Mouse (Mus musculus) midbrain, embryonic 11.5 days (tissue): ENCODE measurements around the gene Zdhhc4. TPM values are rescaled to one million over a fixed set of nuclear protein-coding genes. Genes with fewer than 3 reads are reported as not detected.

Experiments
- polyA plus RNA-seq: library from polyadenylated mRNA; unstranded; fragments of >200 nt; fragmentation: Nextera tagmentation; extraction: Ambion mirVana; gene quantifications from 2 replicates; pipeline ENCODE4 v1.2.1, GENCODE M21; 2014

The Zdhhc4 gene
- polyA plus RNA-seq, 1 experiment from 2014 or later = 68.1 TPM

Other genes with a start within 250 kb of the Zdhhc4 start
- gene Rnf216, start 216.3 kb downstream of the Zdhhc4 start, polyA plus RNA-seq = 29.2 and 29.4 TPM in 2 replicates
- gene Olfr718-ps1, start 181.7 kb downstream of the Zdhhc4 start, polyA plus RNA-seq = not detected in 2 replicates
- gene Rbak, start 148.5 kb downstream of the Zdhhc4 start, polyA plus RNA-seq = 10.8 and 11.9 TPM in 2 replicates
- gene Spdye4b, start 148.2 kb downstream of the Zdhhc4 start, polyA plus RNA-seq = not detected in 2 replicates
- gene Spdye4a, start 102.4 kb downstream of the Zdhhc4 start, polyA plus RNA-seq = not detected in 2 replicates
- gene Zfp12, start 94.1 kb downstream of the Zdhhc4 start, polyA plus RNA-seq = 22.0 and 25.9 TPM in 2 replicates
- 4.3 and 4.5 TPM in 2 replicates for gene Zfp316, start 59.2 kb downstream of the Zdhhc4 start, polyA plus RNA-seq
- gene Zfp853, start 35.6 kb downstream of the Zdhhc4 start, polyA plus RNA-seq = 0.08 TPM in 1 of 2 replicates, not detected in the other
- gene E130309D02Rik, start 13.9 kb downstream of the Zdhhc4 start, polyA plus RNA-seq = 41.5 and 46.6 TPM in 2 replicates
- gene Grid2ip, start 28.1 kb upstream of the Zdhhc4 start, polyA plus RNA-seq = 0.12 and 0.34 TPM in 2 replicates
- gene Kdelr2, start 74.6 kb upstream of the Zdhhc4 start, polyA plus RNA-seq = 187 and 190 TPM in 2 replicates
- gene Daglb, start 135.3 kb upstream of the Zdhhc4 start, polyA plus RNA-seq = 9.5 and 10.1 TPM in 2 replicates
- gene Rac1, start 198.8 kb upstream of the Zdhhc4 start, polyA plus RNA-seq = 480 and 494 TPM in 2 replicates